Mouse (Mus musculus) liver, postnatal 0 days (tissue): Measurements from ENCODE around the gene Gsto1.

Experiments used
- CTCF ChIP-seq: sonication (generic); IDR thresholded peaks from 2 replicates; pipeline ENCODE4 v1.5.1; 2016; ENCODE audit warnings: antibody characterized with exemption, low read depth
- EP300 ChIP-seq: IDR thresholded peaks from 2 replicates; pipeline ENCODE4 v1.6.1; 2016; ENCODE audit warnings: antibody characterized with exemption, low read depth, mild to moderate bottlenecking

GRCm38 (mm10) chr19:47900558-47900957, 45.8 kb downstream of the Gsto1 start:
- TF ChIP-seq CTCF = no peak
- no peak for TF ChIP-seq EP300
